Mouse (Mus musculus): ENCODE results near the gene Gfm2.
"Not testable (repeated sequence)": the region's sequence is repeated elsewhere in the genome, so short reads cannot be mapped to it uniquely, and the experiment has no call there.

GRCm38 (mm10) chr13:97107721-97108120 is 30.0 kb upstream of the Gfm2 start:
- not testable (repeated sequence) for TF ChIP-seq CTCF (IDR thresholded peaks at IDR 0.05; ENCODE audit: extremely low read depth, insufficient read length, insufficient replicate concordance, low read depth, low read length); POLR2A (IDR thresholded peaks at IDR 0.05; ENCODE audit: low read depth, low read length)

Data from small intestine, adult 2 months (tissue).